Mouse (Mus musculus) ES-E14 (cell line): ENCODE results near the gene Dnajb8. TPM values are rescaled to one million over a fixed set of nuclear protein-coding genes. Genes with fewer than 3 reads are reported as not detected.

Experiments
- DNase-seq: peaks from one replicate; pipeline ENCODE4 v3.0.0-alpha.2; 2013; ENCODE audit warnings: low read depth, low spot score
- H3K27ac ChIP-seq: 2 replicates; pipeline ENCODE4 v1.5.1; 2012; ENCODE audit warnings: low read depth, mild to moderate bottlenecking, low read length, moderate library complexity, mixed read lengths; ENCODE audit not compliant: poor library complexity, insufficient read depth, severe bottlenecking
- H3K36me3 ChIP-seq: 2 replicates; pipeline ENCODE4 v1.6.1; 2012; ENCODE audit warnings: mild to moderate bottlenecking, low read length, moderate library complexity, mixed read lengths; ENCODE audit not compliant: control insufficient read depth, poor library complexity, insufficient read depth, severe bottlenecking
- H3K4me1 ChIP-seq, 2 experiments: fragments of 150-350 bp in 1 of 2; sonication (generic) in 1 of 2; 2 replicates each; pipeline ENCODE4 v1.6.1; 2012; ENCODE audit warnings: low read length in 2 of 2, mild to moderate bottlenecking in 1 of 2, mixed read lengths in 1 of 2; ENCODE audit not compliant: control insufficient read depth in 2 of 2, insufficient read depth in 2 of 2, poor library complexity in 1 of 2
- H3K4me3 ChIP-seq, 2 experiments: fragments of 150-350 bp in 1 of 2; sonication (generic) in 1 of 2; 2 replicates each; pipeline ENCODE4 v1.5.1; 2012; ENCODE audit warnings: low read length in 2 of 2, low read depth in 1 of 2, mild to moderate bottlenecking in 1 of 2, mixed read lengths in 1 of 2; ENCODE audit not compliant: insufficient read depth in 1 of 2, poor library complexity in 1 of 2, severe bottlenecking in 1 of 2
- H3K9ac ChIP-seq: 2 replicates; pipeline ENCODE4 v1.6.1; 2012; ENCODE audit warnings: low read depth, mild to moderate bottlenecking, low read length, mixed read lengths; ENCODE audit not compliant: poor library complexity, insufficient read depth, severe bottlenecking
- H3K9me3 ChIP-seq: fragments of 150-350 bp; sonication (generic); 2 replicates; pipeline ENCODE4 v1.6.1; 2012; ENCODE audit warnings: low read depth, mild to moderate bottlenecking, low read length; ENCODE audit not compliant: control insufficient read depth, insufficient read depth
- CHD2 ChIP-seq: IDR thresholded peaks from 2 replicates; pipeline ENCODE4 v1.6.1; 2014; ENCODE audit warnings: mild to moderate bottlenecking, low read depth, low read length, inconsistent platforms
- HCFC1 ChIP-seq: IDR thresholded peaks from 2 replicates; pipeline ENCODE4 v1.6.1; 2012; ENCODE audit warnings: low read length, inconsistent platforms, borderline replicate concordance; ENCODE audit not compliant: insufficient read depth
- MAFK ChIP-seq: IDR thresholded peaks from 2 replicates; pipeline ENCODE4 v1.6.1; 2014; ENCODE audit warnings: mild to moderate bottlenecking, low read depth, low read length, inconsistent platforms; ENCODE audit not compliant: insufficient read depth
- ZC3H11A ChIP-seq: IDR thresholded peaks from 2 replicates; pipeline ENCODE4 v1.6.1; 2012; ENCODE audit warnings: low read depth, mild to moderate bottlenecking, inconsistent platforms, low read length, borderline replicate concordance
- ZNF384 ChIP-seq: IDR thresholded peaks from 2 replicates; pipeline ENCODE4 v1.6.1; 2012; ENCODE audit warnings: low read depth, low read length, inconsistent platforms
- in situ Hi-C, 2 experiments: fragments of 600-800 bp; cut with MboI; formaldehyde crosslinking; loops; one replicate each; pipeline ENCODE4 v1.15.1; 2025; ENCODE audit warnings: low sequenced_read_pairs in 2 of 2, inconsistent platforms in 1 of 2; ENCODE audit not compliant: unreplicated experiment in 2 of 2
- total RNA-seq: library from RNA; depleted of rRNA; stranded (reverse); fragments of 300-350 nt; gene quantifications from 2 replicates; pipeline ENCODE4 v1.2.3, GENCODE M21; 2012

Gene Dnajb8
- total RNA-seq, 1 experiment, result not detected

GRCm38 (mm10) chr6:88276221-88276620 lies 54.2 kb downstream of the Dnajb8 start:
- Histone ChIP-seq H3K4me1 (no peaks in the 10 kb centered on the region), H3K9ac (no peak overlapping the region), H3K36me3 (no peaks in the 10 kb centered on the region; the same call in 1 of the 2 replicates), H3K4me3 (no peak overlapping the region), H3K9me3 (no peaks in the 10 kb centered on the region), H3K27ac (no peak overlapping the region)
- in situ Hi-C loops, result no loop called here
- DNase-seq, result no peak
- TF ChIP-seq HCFC1 (no peak), ZC3H11A (no peak), ZNF384 (no peak), CHD2 (no peak), MAFK (no peak)

- H3K27ac ChIP-seq, result no peak overlapping the region
- no peak overlapping the region for H3K4me3 ChIP-seq
- TF ChIP-seq ZNF384, result no peak
- TF ChIP-seq CHD2, result no peak
- no peak for TF ChIP-seq HCFC1
- no peak for TF ChIP-seq ZC3H11A
- no peak for TF ChIP-seq MAFK
- no peaks in the 10 kb centered on the region for H3K4me1 ChIP-seq
- H3K9me3 ChIP-seq, result no peaks in the 10 kb centered on the region
- H3K9ac ChIP-seq, result no peak overlapping the region
- in situ Hi-C loops, result no loop called here
- no peaks in the 10 kb centered on the region; the same call in 1 of the 2 replicates for H3K36me3 ChIP-seq
- DNase-seq, result no peak
These were observed 55.2 kb downstream of the Dnajb8 start for GRCm38 (mm10) chr6:88277242-88277641.

- TF ChIP-seq ZNF384, result no peak
- no peak for TF ChIP-seq ZC3H11A
- no peak for TF ChIP-seq HCFC1
- H3K9me3 ChIP-seq, result no peaks in the 10 kb centered on the region
- H3K36me3 ChIP-seq, result no peaks in the 10 kb centered on the region; the same call in 1 of the 2 replicates
- DNase-seq, result no peak
- no peak overlapping the region for H3K9ac ChIP-seq
- no peak overlapping the region for H3K27ac ChIP-seq
- H3K4me1 ChIP-seq, result no peaks in the 10 kb centered on the region
- no peak overlapping the region for H3K4me3 ChIP-seq
- in situ Hi-C loops, result no loop called here
These were observed 56.1 kb downstream of the Dnajb8 start for GRCm38 (mm10) chr6:88278141-88278540.

- TF ChIP-seq MAFK (no peak), HCFC1 (no peak), ZNF384 (no peak), CHD2 (no peak), ZC3H11A (no peak)
- in situ Hi-C loops, result no loop called here
- H3K36me3 ChIP-seq, result no peaks in the 10 kb centered on the region; the same call in 1 of the 2 replicates
- DNase-seq, result no peak
- no peak overlapping the region for H3K9ac ChIP-seq
- no peak overlapping the region for H3K27ac ChIP-seq
- no peaks in the 10 kb centered on the region for H3K4me1 ChIP-seq
- H3K4me3 ChIP-seq, result no peak overlapping the region
- H3K9me3 ChIP-seq, result no peaks in the 10 kb centered on the region
These were observed 68.2 kb downstream of the Dnajb8 start for GRCm38 (mm10) chr6:88290129-88290766.
